Mouse (Mus musculus): Measurements from ENCODE around the gene Nab2. TPM values are rescaled to one million over a fixed set of nuclear protein-coding genes. Genes with fewer than 3 reads are reported as not detected.

Nab2 gene
- polyA plus RNA-seq, 1 experiment from 2014 or later: 4.9 TPM

DNA sequence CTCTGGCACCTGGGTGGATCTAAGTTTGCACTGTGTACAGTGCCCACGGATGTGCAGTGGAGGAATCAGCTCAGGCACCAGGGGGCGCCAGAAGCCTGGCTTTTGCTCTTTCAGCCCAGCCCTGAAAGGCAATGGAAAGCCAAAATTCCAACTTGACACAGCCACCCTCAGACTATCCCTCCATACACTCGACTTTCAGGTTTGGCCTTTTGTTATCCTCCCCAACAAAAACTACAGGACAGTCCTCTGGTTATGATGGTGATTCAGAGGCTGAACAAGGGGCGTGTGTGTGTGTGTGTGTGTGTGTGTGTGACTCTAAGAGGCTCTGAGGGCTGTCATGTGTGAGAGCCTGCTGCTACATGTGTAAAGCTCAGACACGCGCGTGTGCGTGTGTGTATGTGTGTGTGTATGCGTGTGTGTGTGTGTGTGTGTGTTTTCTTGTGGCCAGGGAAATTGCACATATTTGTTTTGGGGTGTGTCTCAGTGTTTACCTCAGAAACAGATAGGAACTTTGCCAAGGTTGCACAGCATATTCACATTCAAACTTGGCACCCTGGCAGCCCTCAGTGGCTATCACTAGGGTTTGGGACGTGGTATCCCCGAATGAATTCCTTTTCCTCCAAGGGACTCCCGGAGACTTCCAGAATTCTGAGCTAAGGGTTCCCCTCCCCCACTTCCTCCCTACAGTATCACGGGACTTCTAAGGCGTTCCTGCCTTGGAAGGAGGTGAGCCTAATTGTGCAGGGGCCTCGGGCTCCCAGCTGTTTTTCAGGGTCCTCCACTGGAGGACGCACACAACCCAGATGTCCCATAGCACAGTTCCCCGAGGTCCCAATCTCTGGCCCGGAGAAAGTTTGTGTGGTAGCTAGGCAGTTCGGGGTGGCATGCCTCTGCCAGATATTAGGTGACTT lies 26.3 kb downstream of the Nab2 start:
- Histone ChIP-seq H3K27me3 (ENCODE audit: control insufficient read depth, insufficient read depth, low read length) (peaks cover 21% of the 10 kb centered on the region), H3K36me3 (ENCODE audit: control insufficient read depth, insufficient read depth, low read length) (no peaks in the 10 kb centered on the region), H3K9ac (ENCODE audit: low read depth, low read length) (peak overlapping the region; percentile 37; the same call in 1 of the 2 replicates), H3K9me3 (ENCODE audit: control insufficient read depth, low read length) (no peaks in the 10 kb centered on the region), H3K4me2 (replicated peaks; ENCODE audit: low read depth, low read length) (peak overlapping the region; percentile 33), H3K4me3 (ENCODE audit: low read depth, low read length) (no peak overlapping the region), H3K4me1 (replicated peaks; ENCODE audit: control insufficient read depth, insufficient read depth, low read length) (peaks cover 11% of the 10 kb centered on the region), H3K27ac (ENCODE audit: low read depth, low read length) (no peak overlapping the region)
- WGBS: 8% methylated on average over 19 of the region's 19 CpGs
- ATAC-seq (ENCODE audit: low FRiP score) (peak; percentile 75), DNase-seq (ENCODE audit: low spot score) (peak; percentile 90)

DNA sequence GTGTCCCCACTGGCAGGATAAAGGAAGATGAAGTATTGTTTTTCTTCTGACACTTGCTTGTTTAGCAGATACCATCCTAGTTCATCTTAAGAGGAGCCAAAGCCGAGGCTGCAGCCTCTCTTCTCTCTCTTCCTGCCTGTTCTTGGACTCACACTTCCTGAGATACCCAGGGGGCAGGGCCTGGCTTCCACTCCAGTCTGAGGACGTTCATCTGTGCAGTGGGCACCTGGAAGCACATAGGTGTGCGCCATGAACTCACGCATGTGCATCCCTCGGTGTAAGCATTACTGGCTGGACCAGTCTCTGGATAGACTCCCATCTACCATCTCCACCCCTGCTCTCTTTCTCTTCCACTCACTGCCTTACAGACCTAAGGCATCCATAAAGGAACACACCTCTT lies 27.9 kb downstream of the Nab2 start:
- WGBS: 70% methylated on average over 5 of the region's 5 CpGs
- Histone ChIP-seq H3K9me3 (ENCODE audit: control insufficient read depth, low read length) (no peaks in the 10 kb centered on the region), H3K9ac (ENCODE audit: low read depth, low read length) (no peak overlapping the region), H3K36me3 (ENCODE audit: control insufficient read depth, insufficient read depth, low read length) (no peaks in the 10 kb centered on the region), H3K4me3 (ENCODE audit: low read depth, low read length) (no peak overlapping the region), H3K4me2 (replicated peaks; ENCODE audit: low read depth, low read length) (no peak overlapping the region), H3K27ac (ENCODE audit: low read depth, low read length) (no peak overlapping the region), H3K27me3 (ENCODE audit: control insufficient read depth, insufficient read depth, low read length) (peaks cover 21% of the 10 kb centered on the region), H3K4me1 (replicated peaks; ENCODE audit: control insufficient read depth, insufficient read depth, low read length) (peaks cover 11% of the 10 kb centered on the region)
- DNase-seq (ENCODE audit: low spot score): no peak
- ATAC-seq (ENCODE audit: low FRiP score): no peak

DNA sequence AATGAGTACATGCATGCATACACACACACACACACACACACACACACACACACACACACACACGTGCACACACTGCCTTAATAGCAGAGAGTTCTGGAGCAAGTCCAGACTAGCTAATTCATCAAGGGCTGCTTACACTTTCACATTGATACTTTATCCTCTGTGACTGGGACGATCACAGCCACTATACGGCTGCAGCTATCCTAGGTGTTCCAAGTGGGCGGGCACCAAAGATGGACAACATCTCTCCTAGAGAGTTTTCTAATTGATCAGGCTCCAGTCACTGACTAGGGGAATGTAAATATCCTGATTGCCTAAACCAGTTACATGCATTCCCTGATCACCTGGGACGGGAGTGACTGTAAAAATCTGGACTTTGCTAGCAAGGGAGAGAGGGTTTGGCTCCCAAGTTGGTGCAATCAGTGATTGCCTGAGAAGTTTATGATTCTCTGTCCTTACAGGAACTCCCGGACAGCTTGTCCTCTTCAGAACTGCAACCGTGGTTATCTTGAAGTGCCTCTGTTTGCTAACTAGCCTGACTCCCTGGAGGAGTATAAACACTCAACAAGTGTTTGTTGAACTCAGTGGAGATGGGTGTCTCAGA lies 35.6 kb downstream of the Nab2 start:
- 78% methylated on average over 7 of the region's 7 CpGs for WGBS

DNA sequence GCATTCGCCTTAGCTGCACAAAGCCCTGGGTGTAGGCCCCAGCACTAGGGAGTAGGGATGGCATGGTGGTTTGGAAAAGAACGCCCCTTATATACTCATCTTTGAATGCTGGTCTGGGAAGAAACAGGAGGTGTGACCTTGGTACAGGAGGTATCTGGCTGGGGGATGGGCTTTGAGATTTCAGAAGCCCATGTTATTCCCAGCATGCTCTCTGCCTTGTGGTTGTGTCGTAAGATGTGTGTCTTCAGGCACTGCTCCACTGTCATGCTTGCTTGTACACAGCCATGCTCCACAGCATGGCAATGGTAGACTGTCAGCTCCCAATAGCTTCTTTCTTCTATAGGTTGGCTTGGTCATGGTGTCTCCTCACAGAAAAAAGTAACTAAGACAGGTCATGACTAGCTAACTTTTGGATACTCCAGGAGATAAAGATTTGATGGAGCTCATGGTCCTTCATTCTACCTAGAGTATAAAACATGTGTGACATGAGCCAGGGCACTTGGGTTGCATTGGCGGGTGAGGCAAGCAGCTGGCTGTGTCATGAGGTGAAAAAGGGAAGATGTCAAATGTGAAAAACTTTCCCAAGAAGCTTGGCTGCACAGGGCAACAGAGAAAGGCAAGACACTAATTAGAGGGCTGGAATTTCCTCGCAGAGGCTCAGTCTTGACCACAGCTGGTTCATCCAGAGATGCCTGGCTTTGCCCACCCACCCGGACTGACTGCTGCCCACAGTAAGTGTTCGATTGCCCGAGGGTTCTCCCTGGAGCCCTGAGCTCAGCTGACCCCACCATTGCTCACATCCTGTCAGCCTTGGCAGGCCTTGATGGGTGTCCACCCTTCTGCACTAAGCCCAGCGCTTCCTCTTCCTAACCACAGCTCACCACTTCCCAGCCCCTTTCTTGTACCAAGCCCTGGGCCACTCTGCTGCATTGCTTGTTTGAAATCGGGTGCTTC lies 36.8 kb downstream of the Nab2 start:
- H3K27ac ChIP-seq (ENCODE audit: low read depth, low read length): no peak overlapping the region
- no peaks in the 10 kb centered on the region; the same call in 1 of the 2 replicates for H3K9me3 ChIP-seq (ENCODE audit: control insufficient read depth, low read length)
- no peaks in the 10 kb centered on the region for H3K36me3 ChIP-seq (ENCODE audit: control insufficient read depth, insufficient read depth, low read length)
- DNase-seq (ENCODE audit: low spot score) (no peak), ATAC-seq (ENCODE audit: low FRiP score) (no peak)
- 86% methylated on average over 10 of the region's 10 CpGs for WGBS
- no peak overlapping the region for H3K9ac ChIP-seq (ENCODE audit: low read depth, low read length)
- H3K4me1 ChIP-seq (replicated peaks; ENCODE audit: control insufficient read depth, insufficient read depth, low read length): no peaks in the 10 kb centered on the region
- H3K4me3 ChIP-seq (ENCODE audit: low read depth, low read length): no peak overlapping the region
- no peaks in the 10 kb centered on the region for H3K27me3 ChIP-seq (ENCODE audit: control insufficient read depth, insufficient read depth, low read length)
- H3K4me2 ChIP-seq (replicated peaks; ENCODE audit: low read depth, low read length): no peak overlapping the region

More for the DNA sequence above, 35.6 kb downstream of the Nab2 start:
- Histone ChIP-seq H3K27ac (ENCODE audit: low read depth, low read length) (no peak overlapping the region), H3K4me1 (replicated peaks; ENCODE audit: control insufficient read depth, insufficient read depth, low read length) (no peaks in the 10 kb centered on the region), H3K36me3 (ENCODE audit: control insufficient read depth, insufficient read depth, low read length) (no peaks in the 10 kb centered on the region), H3K9ac (ENCODE audit: low read depth, low read length) (no peak overlapping the region), H3K27me3 (ENCODE audit: control insufficient read depth, insufficient read depth, low read length) (no peaks in the 10 kb centered on the region), H3K9me3 (ENCODE audit: control insufficient read depth, low read length) (no peaks in the 10 kb centered on the region), H3K4me3 (ENCODE audit: low read depth, low read length) (no peak overlapping the region), H3K4me2 (replicated peaks; ENCODE audit: low read depth, low read length) (no peak overlapping the region)
- DNase-seq (ENCODE audit: low spot score) (no peak), ATAC-seq (ENCODE audit: low FRiP score) (no peak)

DNA sequence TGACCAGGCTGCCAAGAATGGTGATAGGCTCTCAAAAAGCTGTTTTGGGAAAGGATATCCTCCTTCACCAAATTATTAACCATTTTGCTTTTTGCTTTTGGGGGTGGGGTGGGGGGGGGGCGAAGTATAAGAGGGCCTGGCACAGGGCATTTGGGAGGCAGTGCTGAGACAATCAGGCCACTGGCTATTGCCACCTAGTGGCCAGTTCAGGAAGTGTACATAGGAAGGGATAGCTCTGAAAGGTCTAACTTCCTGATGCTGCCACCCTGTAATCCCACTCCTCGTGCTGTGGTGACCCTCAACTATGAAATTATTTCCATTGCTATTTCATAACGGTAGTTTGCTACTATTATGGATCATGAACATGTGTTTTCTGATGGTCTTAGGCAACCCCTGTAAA lies 41.9 kb downstream of the Nab2 start:
- H3K4me2 ChIP-seq (replicated peaks; ENCODE audit: low read depth, low read length): no peak overlapping the region
- H3K36me3 ChIP-seq (ENCODE audit: control insufficient read depth, insufficient read depth, low read length): no peaks in the 10 kb centered on the region
- H3K27me3 ChIP-seq (ENCODE audit: control insufficient read depth, insufficient read depth, low read length): no peaks in the 10 kb centered on the region
- no peak overlapping the region for H3K4me3 ChIP-seq (ENCODE audit: low read depth, low read length)
- H3K9me3 ChIP-seq (ENCODE audit: control insufficient read depth, low read length): no peaks in the 10 kb centered on the region; the same call in 1 of the 2 replicates
- WGBS: 84% methylated on average over 3 of the region's 3 CpGs
- H3K27ac ChIP-seq (ENCODE audit: low read depth, low read length): no peak overlapping the region
- no peak overlapping the region for H3K9ac ChIP-seq (ENCODE audit: low read depth, low read length)
- ATAC-seq (ENCODE audit: low FRiP score) (no peak), DNase-seq (ENCODE audit: low spot score) (peak; percentile 49)
- no peaks in the 10 kb centered on the region for H3K4me1 ChIP-seq (replicated peaks; ENCODE audit: control insufficient read depth, insufficient read depth, low read length)

DNA sequence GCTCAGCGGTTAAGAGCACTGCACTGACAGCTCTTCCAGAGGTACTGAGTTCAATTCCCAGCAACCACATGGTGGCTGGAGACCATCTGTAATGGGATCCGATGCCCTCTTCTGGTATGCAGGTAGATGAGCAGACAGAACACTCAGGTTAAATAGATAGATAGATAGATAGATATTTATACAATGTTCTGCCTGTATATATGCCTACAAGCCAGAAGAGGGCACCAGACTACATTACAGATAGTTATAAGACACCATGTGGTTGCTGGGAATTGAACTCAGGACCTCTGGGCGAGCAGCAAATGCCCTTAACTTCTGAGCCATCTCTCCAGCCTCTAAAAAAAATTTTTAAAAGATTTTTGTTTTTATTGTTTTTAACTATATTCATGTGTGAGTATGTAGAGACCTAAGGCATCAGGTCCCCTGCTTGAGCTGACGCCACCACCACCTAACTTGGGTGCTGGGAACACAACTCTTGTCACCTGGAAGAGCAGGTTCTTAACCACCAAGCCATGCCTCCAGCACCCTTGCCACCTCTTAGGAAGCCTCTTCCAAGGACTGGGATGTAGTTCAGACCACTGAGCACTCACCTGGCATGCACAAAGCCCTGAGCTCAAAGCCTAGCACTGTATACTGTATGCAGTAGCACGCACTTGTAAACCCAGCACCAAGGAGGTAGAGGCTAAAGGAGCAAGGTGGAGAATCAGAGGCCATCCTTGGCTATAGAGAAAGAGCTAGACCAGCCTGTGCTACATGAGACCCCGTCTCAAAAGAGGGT lies 44.7 kb downstream of the Nab2 start:
- 94% methylated on average over 6 of the region's 6 CpGs for WGBS
- no peak overlapping the region for H3K9ac ChIP-seq (ENCODE audit: low read depth, low read length)
- no peaks in the 10 kb centered on the region for H3K27me3 ChIP-seq (ENCODE audit: control insufficient read depth, insufficient read depth, low read length)
- H3K4me3 ChIP-seq (ENCODE audit: low read depth, low read length): no peak overlapping the region
- H3K36me3 ChIP-seq (ENCODE audit: control insufficient read depth, insufficient read depth, low read length): no peaks in the 10 kb centered on the region
- H3K27ac ChIP-seq (ENCODE audit: low read depth, low read length): no peak overlapping the region
- peaks cover 8% of the 10 kb centered on the region; the same call in 1 of the 2 replicates for H3K4me1 ChIP-seq (replicated peaks; ENCODE audit: control insufficient read depth, insufficient read depth, low read length)
- ATAC-seq (ENCODE audit: low FRiP score): no peak
- no peak for DNase-seq (ENCODE audit: low spot score)
- H3K9me3 ChIP-seq (ENCODE audit: control insufficient read depth, low read length): no peaks in the 10 kb centered on the region; the same call in 1 of the 2 replicates
- no peak overlapping the region for H3K4me2 ChIP-seq (replicated peaks; ENCODE audit: low read depth, low read length)

DNA sequence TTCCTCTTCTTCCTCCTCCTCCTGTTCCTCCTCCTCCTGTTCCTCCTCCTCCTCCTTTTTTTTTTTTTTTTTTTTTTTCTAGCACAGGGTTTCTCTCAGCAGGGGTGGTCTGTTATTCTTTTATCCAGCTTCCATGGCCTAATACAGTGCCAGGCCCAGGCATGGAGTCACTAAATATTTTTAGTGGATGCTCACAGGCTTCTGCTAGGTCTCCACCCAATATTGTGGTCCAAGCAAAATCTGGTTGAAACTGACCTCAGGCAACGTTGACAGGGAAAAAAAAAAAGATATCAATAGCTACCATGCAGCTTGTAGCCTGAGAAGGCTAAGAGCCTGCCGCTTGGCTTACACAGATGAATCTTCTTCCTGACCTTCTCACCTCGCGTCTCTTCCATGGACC lies 45.7 kb downstream of the Nab2 start:
- no peak overlapping the region for H3K4me3 ChIP-seq (ENCODE audit: low read depth, low read length)
- WGBS: 70% methylated on average over 4 of the region's 4 CpGs
- no peak overlapping the region for H3K9ac ChIP-seq (ENCODE audit: low read depth, low read length)
- H3K9me3 ChIP-seq (ENCODE audit: control insufficient read depth, low read length): no peaks in the 10 kb centered on the region; the same call in 1 of the 2 replicates
- H3K36me3 ChIP-seq (ENCODE audit: control insufficient read depth, insufficient read depth, low read length): no peaks in the 10 kb centered on the region
- no peaks in the 10 kb centered on the region for H3K27me3 ChIP-seq (ENCODE audit: control insufficient read depth, insufficient read depth, low read length)
- DNase-seq (ENCODE audit: low spot score) (no peak), ATAC-seq (ENCODE audit: low FRiP score) (no peak)
- H3K4me2 ChIP-seq (replicated peaks; ENCODE audit: low read depth, low read length): no peak overlapping the region
- peaks cover 8% of the 10 kb centered on the region; the same call in 1 of the 2 replicates for H3K4me1 ChIP-seq (replicated peaks; ENCODE audit: control insufficient read depth, insufficient read depth, low read length)
- H3K27ac ChIP-seq (ENCODE audit: low read depth, low read length): 0 out of 2 replicates have a peak overlapping the region, but pooled peaks have one; percentile 40

DNA sequence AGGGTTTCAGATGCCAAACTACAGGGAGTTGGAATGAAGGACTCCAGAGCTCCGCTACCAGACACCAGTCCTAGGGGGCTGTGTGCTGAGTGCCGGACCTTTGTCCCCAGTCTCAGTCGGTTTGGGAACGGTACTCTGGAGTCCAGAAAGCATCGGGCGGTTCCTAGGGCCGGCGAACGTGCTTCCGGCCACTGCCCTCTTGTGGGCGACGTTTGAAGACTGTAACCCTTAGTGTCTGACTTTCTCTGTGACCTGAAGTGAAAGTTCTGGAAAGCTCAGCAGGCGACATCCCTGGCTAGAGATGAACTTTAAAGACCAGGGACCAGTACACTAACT lies 46.3 kb downstream of the Nab2 start:
- Histone ChIP-seq H3K36me3 (ENCODE audit: control insufficient read depth, insufficient read depth, low read length) (no peaks in the 10 kb centered on the region), H3K4me2 (replicated peaks; ENCODE audit: low read depth, low read length) (peak overlapping the region; percentile 85), H3K4me1 (replicated peaks; ENCODE audit: control insufficient read depth, insufficient read depth, low read length) (peaks cover 8% of the 10 kb centered on the region; the same call in 1 of the 2 replicates), H3K9ac (ENCODE audit: low read depth, low read length) (peak overlapping the region; percentile 56), H3K9me3 (ENCODE audit: control insufficient read depth, low read length) (no peaks in the 10 kb centered on the region; the same call in 1 of the 2 replicates), H3K27me3 (ENCODE audit: control insufficient read depth, insufficient read depth, low read length) (no peaks in the 10 kb centered on the region), H3K27ac (ENCODE audit: low read depth, low read length) (peak overlapping the region; percentile 84), H3K4me3 (ENCODE audit: low read depth, low read length) (peak overlapping the region; percentile 69)
- peak; percentile 13; the same call in 1 of the 2 replicates for ATAC-seq (ENCODE audit: low FRiP score)
- WGBS: 0% methylated on average over 13 of the region's 13 CpGs
- DNase-seq (ENCODE audit: low spot score): peak; percentile 75
